ENCODE assay signal across 13 mouse cellular contexts in the genomic region with DNA sequence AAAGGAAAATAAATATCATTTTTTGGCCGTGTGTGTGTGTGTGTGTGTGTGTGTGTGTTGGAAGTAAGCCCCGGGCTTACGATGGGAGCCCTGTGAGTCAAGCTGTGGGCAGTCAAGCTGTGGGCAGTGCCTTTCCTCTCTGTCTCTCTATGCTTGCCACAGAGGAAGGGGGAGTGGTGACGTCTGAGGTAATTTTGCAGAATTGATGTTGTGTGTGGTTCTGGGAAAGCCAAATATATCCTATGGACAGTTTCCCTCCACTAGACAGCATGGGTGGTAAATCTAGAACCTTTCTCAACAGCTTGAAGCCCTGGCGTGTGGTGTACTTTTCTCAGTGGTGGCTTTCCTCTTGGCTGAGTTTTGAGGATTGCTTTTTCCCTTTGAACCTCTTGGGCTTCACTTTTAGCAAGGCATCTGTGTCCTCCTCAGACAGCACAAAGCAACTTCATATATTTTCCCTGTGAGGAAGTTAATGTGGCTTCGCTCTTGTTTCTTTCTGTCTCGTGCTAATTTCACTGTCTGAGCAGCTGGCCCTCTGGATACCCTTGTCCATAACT.
DNase-seq lines count a peak whose midpoint lies in the region; ATAC-seq and TF ChIP-seq lines count a peak whose summit lies in the region.
"Had no signal": no experiment of that assay in that cellular context is flagged by ENCODE, and none has a peak within 500 bp of the region (broad histone marks: within the 10 kb centered on the region; RNA-seq: fewer than 3 reads in every experiment).

No protein-coding gene starts in this region.

- H3K4me1 ChIP-seq in kidney, postnatal 0 days (replicated peaks; ENCODE audit: insufficient read depth, low read length) = no peaks in the 10 kb centered on the region
- H3K4me1 ChIP-seq in bone marrow macrophage, adult 2 months (ENCODE audit: control insufficient read depth, insufficient read depth, low read length) = peaks cover 37% of the 10 kb centered on the region
- peaks cover 68% of the 10 kb centered on the region for H3K4me1 ChIP-seq in megakaryocyte, embryonic 14.5 days
- H3K4me1 ChIP-seq in intestine, embryonic 15.5 days (replicated peaks) = 0 out of 2 replicates have a peak, but pooled peaks cover 2% of the 10 kb centered on the region
- H3K4me1 ChIP-seq: hindbrain, embryonic 13.5 days had no signal

- no peak overlapping the region for H3K4me3 ChIP-seq in kidney, postnatal 0 days (replicated peaks; ENCODE audit: low read depth, low read length)
- no peak overlapping the region for H3K4me3 ChIP-seq in bone marrow macrophage, adult 2 months (ENCODE audit: insufficient read depth, low read length)
- H3K4me3 ChIP-seq in megakaryocyte, embryonic 14.5 days (replicated peaks) = peak overlapping the region; percentile 84
- H3K4me3 ChIP-seq in intestine, embryonic 15.5 days (replicated peaks) = no peak overlapping the region
- H3K4me3 ChIP-seq: hindbrain, embryonic 13.5 days; limb, embryonic 13.5 days; lung, embryonic 15.5 days had no signal

- H3K4me2 ChIP-seq in kidney, postnatal 0 days (ENCODE audit: low read length) = no peak overlapping the region
- no peak overlapping the region for H3K4me2 ChIP-seq in intestine, embryonic 15.5 days (replicated peaks)
- H3K4me2 ChIP-seq: heart, embryonic 11.5 days; hindbrain, embryonic 13.5 days; limb, embryonic 13.5 days; lung, embryonic 15.5 days had no signal

- WGBS in kidney, postnatal 0 days = 49% methylated on average over 7 of the region's 7 CpGs
- WGBS in intestine, embryonic 15.5 days = 64% methylated on average over 7 of the region's 7 CpGs

- H3K9ac ChIP-seq in kidney, postnatal 0 days (ENCODE audit: low read depth, low read length) = no peak overlapping the region
- H3K9ac ChIP-seq in intestine, embryonic 15.5 days = no peak overlapping the region
- H3K9ac ChIP-seq: hindbrain, embryonic 13.5 days; limb, embryonic 13.5 days; lung, embryonic 15.5 days had no signal

- ATAC-seq in kidney, postnatal 0 days (replicated peaks; ENCODE audit: low FRiP score, low read depth) = no peak
- ATAC-seq in intestine, embryonic 15.5 days = no peak

- TF ChIP-seq POLR2A in bone marrow macrophage, adult 2 months (IDR thresholded peaks at IDR 0.05; ENCODE audit: borderline replicate concordance, low read depth, low read length) = no peak

- TF ChIP-seq CTCF in kidney, postnatal 0 days (IDR thresholded peaks at IDR 0.05; ENCODE audit: low read depth) = no peak
- no peak for TF ChIP-seq CTCF in bone marrow macrophage, adult 2 months (IDR thresholded peaks at IDR 0.05; ENCODE audit: low read depth, low read length)

- H3K27me3 ChIP-seq in kidney, postnatal 0 days (ENCODE audit: insufficient read depth, low read length) = no peaks in the 10 kb centered on the region
- H3K27me3 ChIP-seq in megakaryocyte, embryonic 14.5 days (replicated peaks) = no peaks in the 10 kb centered on the region
- no peaks in the 10 kb centered on the region for H3K27me3 ChIP-seq in intestine, embryonic 15.5 days (replicated peaks)
- H3K27me3 ChIP-seq: hindbrain, embryonic 13.5 days; limb, embryonic 13.5 days; lung, embryonic 15.5 days had no signal

- no peaks in the 10 kb centered on the region for H3K9me3 ChIP-seq in kidney, postnatal 0 days (replicated peaks; ENCODE audit: low read length)
- peaks cover 9% of the 10 kb centered on the region for H3K9me3 ChIP-seq in megakaryocyte, embryonic 14.5 days
- H3K9me3 ChIP-seq in intestine, embryonic 15.5 days = no peaks in the 10 kb centered on the region
- H3K9me3 ChIP-seq: hindbrain, embryonic 13.5 days; limb, embryonic 13.5 days; lung, embryonic 15.5 days had no signal

- DNase-seq in kidney, postnatal 0 days (ENCODE audit: low spot score) = peak; percentile 39
- no peak for DNase-seq in kidney, postnatal 36 days
- peak; percentile 94 for DNase-seq in 416B (ENCODE audit: low read depth)
- no peak for DNase-seq in cerebellum, postnatal 36 days
- DNase-seq: cerebellum, postnatal 10 days; kidney, adult 2 months had no signal

- no peaks in the 10 kb centered on the region for H3K36me3 ChIP-seq in kidney, postnatal 0 days (ENCODE audit: insufficient read depth, low read length)
- peaks cover 42% of the 10 kb centered on the region for H3K36me3 ChIP-seq in megakaryocyte, embryonic 14.5 days (replicated peaks; ENCODE audit: low read length)
- H3K36me3 ChIP-seq in intestine, embryonic 15.5 days = no peaks in the 10 kb centered on the region
- H3K36me3 ChIP-seq: hindbrain, embryonic 13.5 days; lung, embryonic 15.5 days had no signal

- H3K27ac ChIP-seq in kidney, postnatal 0 days = peak overlapping the region; percentile 13; the same call in 1 of the 2 replicates
- H3K27ac ChIP-seq in bone marrow macrophage, adult 2 months (ENCODE audit: insufficient read depth, low read depth, low read length) = peak overlapping the region; percentile 81
- H3K27ac ChIP-seq in intestine, embryonic 15.5 days = no peak overlapping the region
- H3K27ac ChIP-seq: hindbrain, embryonic 13.5 days; limb, embryonic 13.5 days; lung, embryonic 15.5 days had no signal

Comparison
In these comparisons a context has a peak if more than half of its experiments do, and no peak if none do; other contexts are left out.
1. DNase-seq: peak in kidney, postnatal 0 days (single experiment) and 416B (single experiment); none in kidney, postnatal 36 days (0 of 2) and cerebellum, postnatal 36 days (0 of 2).